Mouse (Mus musculus) embryonic fibroblast, embryonic 13.5 days (primary cell): Measurements from ENCODE around the gene Zfp566. TPM values are rescaled to one million over a fixed set of nuclear protein-coding genes. Genes with fewer than 3 reads are reported as not detected.

Experiments used
- H3K27ac ChIP-seq: 2 replicates; pipeline ENCODE4 v1.5.1; 2012; ENCODE audit warnings: low read length, control low read depth, inconsistent platforms; ENCODE audit not compliant: insufficient read depth
- H3K4me1 ChIP-seq: 2 replicates; pipeline ENCODE4 v1.6.1; 2011; ENCODE audit warnings: low read length; ENCODE audit not compliant: control insufficient read depth, insufficient read depth
- H3K4me3 ChIP-seq: 2 replicates; pipeline ENCODE4 v1.5.1; 2011; ENCODE audit warnings: mild to moderate bottlenecking, control low read depth, low read length; ENCODE audit not compliant: insufficient read depth
- CTCF ChIP-seq: IDR thresholded peaks from 2 replicates; pipeline ENCODE4 v1.5.1; 2011; ENCODE audit warnings: mild to moderate bottlenecking, control low read depth, low read length, moderate library complexity, borderline replicate concordance; ENCODE audit not compliant: insufficient read depth
- POLR2A ChIP-seq: IDR thresholded peaks from 2 replicates; pipeline ENCODE4 v1.6.1; 2011; ENCODE audit warnings: low read depth, mild to moderate bottlenecking, control low read depth, low read length, moderate library complexity
- polyA plus RNA-seq: library from polyadenylated mRNA; stranded (reverse); fragments of >200 nt; gene quantifications from 2 replicates; pipeline ENCODE4 v1.2.4, GENCODE M21; 2011; ENCODE audit warnings: low read depth; ENCODE audit not compliant: missing spikeins, insufficient read length

Gene Zfp566
- polyA plus RNA-seq, 1 experiment = 4.8 TPM

DNA sequence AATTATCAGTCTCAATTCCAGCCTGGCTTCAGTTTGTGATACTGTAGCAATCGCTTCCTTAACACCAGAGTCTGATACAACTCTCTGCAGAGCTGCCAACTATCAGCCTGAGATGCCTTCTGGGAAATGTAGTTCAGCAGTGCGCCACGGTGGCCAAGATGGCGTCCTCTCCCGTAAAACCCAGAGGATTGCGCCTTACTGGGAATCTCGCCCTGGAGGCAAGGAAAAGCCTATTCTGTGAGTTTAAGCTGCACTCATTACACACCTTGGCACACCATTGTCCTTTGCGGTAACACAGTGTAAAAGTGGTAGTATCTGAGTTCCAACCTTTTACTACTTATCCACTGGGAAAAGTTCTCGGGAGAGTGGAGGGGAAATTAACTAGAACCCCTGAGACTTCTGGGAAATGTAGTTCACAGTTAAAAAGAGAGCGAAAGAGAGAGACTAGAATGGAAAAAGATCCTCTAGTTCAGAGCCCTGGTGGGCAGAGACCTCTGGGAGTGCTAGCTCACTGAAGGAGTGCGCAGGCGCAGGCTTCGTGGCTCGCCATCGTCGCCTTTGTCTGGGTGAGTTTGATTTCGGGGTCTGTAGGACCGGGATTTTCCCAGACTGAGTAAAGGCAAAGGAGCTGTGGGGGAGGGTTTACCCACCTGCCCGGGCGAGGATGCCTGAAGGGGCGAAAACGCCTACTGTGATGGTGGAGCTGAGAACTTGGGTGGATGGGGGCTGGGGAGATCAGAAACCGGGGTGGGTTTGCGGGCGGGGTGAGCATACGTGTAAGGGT is 4.5 kb upstream of the Zfp566 start, which contains the start of gene Zfp260:
Gene Zfp260, plus strand, starts transcription at position 132 of the 784 bp plus-strand sequence.
- no peaks in the 10 kb centered on the region for H3K4me1 ChIP-seq
- H3K4me3 ChIP-seq = peak within 1 kb of the TSS; percentile 88
- TF ChIP-seq CTCF (no peak), POLR2A (peak; percentile 87)
- H3K27ac ChIP-seq = peak within 1 kb of the TSS; percentile 98

DNA sequence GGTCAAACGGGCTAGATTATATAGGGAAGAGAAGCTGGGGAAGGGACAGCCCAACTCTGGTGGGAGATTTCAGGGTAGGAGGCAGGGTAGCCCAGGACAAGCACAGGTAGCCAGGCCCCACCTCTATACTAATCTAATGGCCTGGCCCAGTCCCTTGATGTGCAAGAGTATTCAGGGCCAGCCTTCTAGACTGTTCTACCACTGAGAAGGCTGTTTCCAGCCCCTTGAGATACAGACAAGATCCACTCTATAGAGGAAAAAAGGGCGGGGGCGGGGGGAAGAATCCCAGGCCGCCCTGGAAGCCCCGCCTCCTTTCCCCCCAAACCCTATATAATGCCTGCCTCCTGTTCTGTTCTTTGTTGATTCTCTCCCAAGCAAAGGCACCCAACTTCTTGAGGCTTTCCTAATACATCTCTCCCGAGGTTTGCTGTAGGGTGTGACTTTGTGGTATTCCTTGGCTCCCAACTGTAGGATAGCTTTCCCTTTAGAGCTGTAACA is 3.6 kb upstream of the Zfp566 start:
- Histone ChIP-seq H3K4me3 (peak overlapping the region; percentile 26), H3K27ac (no peak overlapping the region), H3K4me1 (no peaks in the 10 kb centered on the region)
- no peak for TF ChIP-seq CTCF
- TF ChIP-seq POLR2A = no peak

GRCm38 (mm10) chr7:30092666-30093065 is 2.3 kb upstream of the Zfp566 start:
- H3K4me3 ChIP-seq = no peak overlapping the region
- no peaks in the 10 kb centered on the region for H3K4me1 ChIP-seq
- TF ChIP-seq POLR2A = no peak
- no peak overlapping the region for H3K27ac ChIP-seq

GRCm38 (mm10) chr7:30090970-30091585 is 751 bp upstream of the Zfp566 start:
- TF ChIP-seq POLR2A = no peak
- no peak for TF ChIP-seq CTCF
- Histone ChIP-seq H3K4me3 (peak overlapping the region; percentile 4; the same call in 1 of the 2 replicates), H3K4me1 (0 out of 2 replicates have a peak, but pooled peaks cover 2% of the 10 kb centered on the region), H3K27ac (peak overlapping the region; percentile 73)

DNA sequence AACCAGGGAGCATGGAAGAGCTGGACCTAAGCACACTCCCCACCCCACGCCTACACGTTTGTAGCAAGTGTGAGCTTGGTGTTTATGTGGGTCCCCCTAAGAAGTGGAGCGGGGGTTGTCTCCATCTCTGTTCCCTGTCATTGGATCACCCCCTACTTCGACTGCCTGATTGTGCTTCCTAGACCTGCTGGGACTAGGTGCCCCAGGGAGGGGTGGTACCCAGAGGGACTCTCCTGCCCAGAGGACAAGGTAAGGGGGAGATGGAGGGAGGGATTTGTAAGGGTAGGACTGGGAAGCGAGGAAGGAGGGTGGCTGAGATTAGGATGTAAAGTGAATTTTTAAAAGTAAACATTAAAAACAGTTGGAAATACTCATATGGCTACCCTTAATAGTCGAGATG is 922 bp downstream of the Zfp566 start:
- 0 out of 2 replicates have a peak, but pooled peaks cover 2% of the 10 kb centered on the region for H3K4me1 ChIP-seq
- H3K27ac ChIP-seq = no peak overlapping the region
- TF ChIP-seq POLR2A (no peak), CTCF (no peak)
- peak overlapping the region; percentile 71 for H3K4me3 ChIP-seq

GRCm38 (mm10) chr7:30086524-30086923 is 3.8 kb downstream of the Zfp566 start:
- no peak overlapping the region for H3K27ac ChIP-seq
- 0 out of 2 replicates have a peak, but pooled peaks cover 2% of the 10 kb centered on the region for H3K4me1 ChIP-seq
- TF ChIP-seq CTCF (no peak), POLR2A (no peak)
- no peak overlapping the region for H3K4me3 ChIP-seq

DNA sequence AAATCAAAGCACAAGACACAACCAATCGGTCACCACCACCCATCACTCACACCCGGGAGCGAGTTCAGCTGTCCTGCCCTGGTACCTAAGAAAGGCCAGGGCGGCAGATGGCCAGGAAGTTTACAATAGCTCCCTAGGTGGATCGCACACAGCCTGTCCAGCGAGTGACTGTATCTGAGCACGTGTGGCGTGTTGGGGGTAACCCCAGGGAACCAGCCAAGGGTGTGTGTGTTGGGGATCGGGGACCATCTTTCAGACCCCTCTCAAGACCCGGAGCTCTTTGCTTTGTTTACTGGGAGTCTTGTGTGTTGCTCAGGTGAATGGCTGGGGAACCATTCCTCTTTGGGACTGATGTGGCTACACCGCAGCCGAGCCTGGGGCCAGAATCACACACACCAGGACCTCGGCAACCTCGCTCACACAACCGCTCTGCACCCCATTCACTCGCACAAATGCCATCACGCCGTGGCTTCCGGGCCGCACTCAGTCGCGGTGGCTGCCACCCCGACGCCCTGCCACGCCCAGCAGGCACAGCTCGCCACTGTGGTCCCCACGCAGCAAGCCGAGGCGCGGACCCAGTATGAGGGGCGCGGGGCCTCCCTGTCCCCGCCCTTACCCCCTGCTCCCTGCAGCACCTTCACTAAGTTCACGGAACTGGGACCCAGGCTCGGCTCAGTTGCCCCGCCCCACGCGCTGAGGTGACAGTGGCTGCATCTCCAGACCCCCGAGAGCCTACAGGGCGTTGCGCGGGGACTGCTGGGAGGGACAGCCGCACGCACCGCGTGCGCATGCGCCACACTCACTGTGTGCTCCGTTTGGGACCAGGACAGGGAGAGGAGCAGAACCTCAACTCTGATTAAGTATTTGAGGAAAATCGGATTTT is 17.9 kb downstream of the Zfp566 start, which contains the start of gene Zfp82:
Gene Zfp82, minus strand, starts transcription at position 755 of the 883 bp plus-strand sequence.
- H3K4me3 ChIP-seq = peak within 1 kb of the TSS; percentile 56

DNA sequence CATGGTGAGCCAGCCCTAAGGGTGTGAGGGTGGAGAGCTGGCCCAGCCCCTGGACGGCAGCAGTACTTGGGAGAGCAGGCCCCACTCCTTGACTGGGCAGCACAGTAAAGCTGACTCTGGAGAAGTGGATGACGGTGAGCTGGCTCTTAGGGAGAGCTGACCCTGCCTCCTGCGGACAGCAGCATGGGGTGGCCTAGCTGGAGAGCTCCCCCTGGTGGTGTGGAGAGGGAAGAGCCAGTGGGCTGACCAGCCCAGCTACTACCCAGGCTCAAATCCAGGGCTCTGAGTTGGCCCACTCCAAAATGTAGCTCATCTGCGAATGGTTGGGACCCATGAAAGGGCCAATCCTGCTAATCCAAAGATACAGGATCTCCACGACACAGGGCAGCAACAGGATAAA is 25.7 kb downstream of the Zfp566 start:
- no peak for TF ChIP-seq POLR2A
- peak; percentile 24; the same call in 1 of the 2 replicates for TF ChIP-seq CTCF
- Histone ChIP-seq H3K27ac (no peak overlapping the region), H3K4me3 (no peak overlapping the region), H3K4me1 (no peaks in the 10 kb centered on the region)

More for the DNA sequence above, 17.9 kb downstream of the Zfp566 start, which contains the start of gene Zfp82:
- H3K4me1 ChIP-seq = no peaks in the 10 kb centered on the region
- TF ChIP-seq POLR2A (peak; percentile 79), CTCF (no peak)
- H3K27ac ChIP-seq = no peak within 1 kb of the TSS

- no peak overlapping the region for H3K27ac ChIP-seq
- H3K4me1 ChIP-seq = no peaks in the 10 kb centered on the region
- no peak overlapping the region for H3K4me3 ChIP-seq
- TF ChIP-seq POLR2A (no peak), CTCF (no peak)
Observed at GRCm38 (mm10) chr7:30062478-30062877, 27.8 kb downstream of the Zfp566 start.
